Mouse (Mus musculus) heart, adult 2 months (tissue): ENCODE measurements around the gene Gins2.

ENCODE experiments used
- EP300 ChIP-seq: fragments of 200-500 bp; IDR thresholded peaks from 2 replicates; pipeline ENCODE4 v1.6.1; 2011; ENCODE audit warnings: low read depth, low read length, control low read depth; ENCODE audit not compliant: insufficient read depth
- POLR2A ChIP-seq: fragments of 200-500 bp; IDR thresholded peaks from 2 replicates; pipeline ENCODE4 v1.6.1; 2011; ENCODE audit warnings: mild to moderate bottlenecking, low read depth, low read length, control low read depth; ENCODE audit not compliant: insufficient read depth

DNA sequence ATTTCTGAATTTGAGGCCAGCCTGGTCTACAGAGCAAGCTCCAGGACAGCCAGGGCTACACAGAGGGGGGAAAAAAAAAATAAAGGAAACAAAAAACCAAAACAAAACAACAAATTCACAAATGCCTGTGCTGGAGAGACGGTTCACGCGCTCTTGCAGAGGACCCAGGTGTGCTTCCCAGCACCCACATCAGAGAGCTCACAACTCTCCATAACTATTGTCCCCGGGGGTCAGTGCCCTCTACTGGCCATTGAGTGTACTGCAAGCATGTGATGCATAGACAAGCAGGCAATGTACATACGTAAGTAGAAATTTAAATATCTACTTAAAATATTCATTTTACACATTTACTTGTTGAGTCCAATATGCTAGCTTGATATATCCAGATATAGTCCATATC is 5.5 kb upstream of the Gins2 start:
- no peak for TF ChIP-seq POLR2A
- TF ChIP-seq EP300: no peak
